Mouse (Mus musculus): ENCODE measurements at regions not wholly inside any gene's neighbourhood (a gene's known extent, or its start where the extent isn't known, plus 50 kb on each side); places are given as distances from the start of the nearest gene placed in this dataset.

- DNase-seq (ENCODE audit: low read depth): no peak
These were observed 53.4 kb downstream of the Gm47996 start for GRCm38 (mm10) chr1:151263372-151263771.

DNA sequence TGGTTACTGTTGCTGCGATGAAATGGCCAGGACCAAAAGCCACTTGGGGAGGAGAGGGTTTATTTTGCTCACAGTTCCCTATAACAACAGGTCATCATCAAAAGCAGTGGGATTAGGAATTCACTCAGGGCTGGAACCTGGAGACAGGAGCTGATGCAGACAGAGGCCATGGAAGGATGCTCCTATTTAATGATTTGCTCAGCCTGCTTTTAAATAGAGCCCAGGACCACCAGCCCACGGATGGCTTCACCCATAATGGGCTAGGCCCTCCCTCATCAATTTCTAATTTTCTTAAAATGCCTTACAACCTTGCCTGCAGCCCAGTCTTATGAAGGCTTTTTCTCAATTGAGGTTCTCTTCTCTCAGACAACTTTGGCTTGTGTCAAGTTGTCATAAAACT is 53.9 kb downstream of the Gm47996 start:
- no peak for DNase-seq (ENCODE audit: low read depth)

DNA sequence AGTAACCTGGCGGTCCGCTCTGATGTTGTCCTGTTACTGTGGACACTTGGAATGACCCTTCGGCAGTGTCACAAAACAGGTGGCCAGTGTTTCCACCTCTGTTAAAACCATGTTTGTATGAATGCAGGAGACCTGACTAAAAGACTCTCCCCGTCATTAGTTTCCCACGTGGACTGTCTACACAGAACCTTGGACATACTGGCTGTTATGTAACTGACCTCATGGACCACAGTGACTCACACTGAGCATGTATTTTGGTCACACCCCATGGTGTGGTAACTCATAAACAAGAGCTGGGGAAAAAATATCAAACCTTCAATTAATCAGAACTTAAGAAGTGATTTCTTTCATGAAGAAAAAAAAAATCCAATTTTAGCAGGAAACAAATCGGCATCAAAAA is 54.9 kb downstream of the Gm47996 start:
- peak; percentile 9 for DNase-seq (ENCODE audit: low read depth)

GRCm38 (mm10) chr1:151265590-151265989 is 55.7 kb downstream of the Gm47996 start:
- DNase-seq (ENCODE audit: low read depth): no peak

DNA sequence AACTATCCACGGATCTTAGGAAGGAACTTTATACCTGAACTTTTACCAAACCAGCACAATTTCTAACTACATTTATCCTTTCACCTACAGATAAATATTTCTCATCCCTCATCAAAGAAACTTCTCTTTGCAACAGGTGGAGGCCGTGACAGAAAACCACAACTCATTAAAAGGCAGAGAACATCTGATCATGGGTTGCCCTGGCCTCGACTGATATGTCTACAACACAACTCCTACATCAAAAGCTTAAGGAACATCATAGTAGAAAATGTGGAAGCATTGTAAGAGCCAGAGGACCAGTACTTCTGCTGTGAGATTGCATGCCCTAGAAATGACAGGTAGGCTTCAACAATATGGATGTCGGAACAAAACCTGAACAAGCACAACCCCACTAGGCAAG is 56.8 kb downstream of the Gm47996 start:
- DNase-seq (ENCODE audit: low read depth): no peak

GRCm38 (mm10) chr1:151270691-151271090 is 60.8 kb downstream of the Gm47996 start:
- no peak for DNase-seq (ENCODE audit: low read depth)

DNA sequence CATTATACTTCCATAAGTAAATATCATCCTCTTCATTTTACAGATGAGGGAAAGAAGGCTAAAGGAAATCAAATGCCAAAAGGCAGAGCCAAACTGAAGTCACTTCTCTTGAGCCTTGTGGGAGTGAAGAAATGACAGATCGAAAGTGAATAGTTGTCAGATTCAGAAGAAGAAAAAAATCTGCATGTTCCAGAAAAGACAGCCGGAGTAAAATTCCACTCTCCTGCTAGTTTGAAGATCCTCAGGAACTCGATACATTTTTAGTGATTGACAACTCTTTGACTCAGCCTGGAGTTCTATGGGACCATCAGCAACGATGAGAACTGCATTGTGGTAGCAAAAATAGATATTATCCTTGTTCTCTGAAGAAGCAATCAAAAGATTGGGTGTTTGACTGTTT is 64.4 kb downstream of the Gm47996 start:
- DNase-seq (ENCODE audit: low read depth): no peak

DNA sequence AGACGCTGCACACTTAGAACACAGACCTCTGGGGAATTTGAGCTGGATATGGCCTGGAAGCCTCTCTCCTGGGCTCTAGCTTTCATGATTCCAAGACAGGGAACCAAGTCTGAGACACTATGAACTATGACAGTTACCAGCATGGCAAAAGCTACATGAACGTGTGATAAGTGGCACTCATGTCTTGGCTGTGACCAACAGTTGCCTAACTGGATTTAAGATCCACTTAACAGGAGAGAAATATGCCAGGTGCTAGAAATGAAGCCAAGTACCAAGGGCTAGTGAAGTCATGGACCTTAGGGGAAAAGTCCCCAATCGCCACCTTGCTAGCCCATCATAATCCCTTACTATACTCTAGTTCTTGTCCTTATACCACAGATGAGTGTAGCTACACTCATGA is 65.7 kb downstream of the Gm47996 start:
- DNase-seq (ENCODE audit: low read depth): no peak

DNA sequence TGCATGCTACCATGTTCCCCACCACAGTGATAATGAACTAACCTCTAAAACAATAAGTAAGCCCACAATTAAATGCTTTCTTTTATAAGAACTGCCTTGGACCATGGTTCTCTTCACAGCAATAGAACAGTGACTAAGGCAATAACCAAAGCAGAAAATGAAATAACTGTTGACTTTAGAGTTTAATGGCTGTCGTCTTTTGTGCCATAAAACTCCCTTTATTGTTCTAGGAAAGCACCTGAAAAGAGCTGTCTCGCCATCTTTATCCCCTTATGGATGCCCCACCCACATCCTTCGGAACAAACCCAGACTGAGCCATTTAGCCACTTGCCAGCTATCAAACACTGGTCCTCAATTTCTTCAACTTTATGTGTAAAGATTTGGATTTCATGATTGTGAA is 64.3 kb upstream of the Ivns1abp start:
- DNase-seq (ENCODE audit: low read depth): no peak

- no peak for DNase-seq (ENCODE audit: low read depth)
These were observed 59.2 kb upstream of the Ivns1abp start for GRCm38 (mm10) chr1:151285045-151285444.

DNA sequence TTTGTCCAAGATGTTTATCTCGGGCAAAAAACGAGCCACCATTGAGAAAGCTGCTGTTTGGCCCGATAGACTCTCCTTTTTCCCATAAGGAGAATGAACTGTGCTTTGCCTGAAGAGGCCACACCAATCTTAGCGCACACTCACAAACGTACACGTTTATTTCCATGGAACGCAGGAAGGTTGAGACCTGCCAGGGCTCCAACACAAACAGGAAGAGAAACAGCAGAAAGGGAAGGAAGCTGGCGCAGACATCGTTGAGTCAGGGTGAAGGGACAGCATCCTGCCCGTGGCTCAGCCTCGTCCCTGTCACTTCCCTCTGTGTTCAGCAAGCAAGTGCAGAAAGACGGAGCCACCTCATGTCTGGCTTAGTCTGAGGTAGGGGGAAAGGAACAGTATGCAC is 56.8 kb upstream of the Ivns1abp start:
- no peak for DNase-seq (ENCODE audit: low read depth)

- DNase-seq (ENCODE audit: low read depth): no peak
These were observed 55.2 kb upstream of the Ivns1abp start for GRCm38 (mm10) chr1:151289061-151289460.

GRCm38 (mm10) chr1:151289493-151290258 is 54.6 kb upstream of the Ivns1abp start:
- DNase-seq (ENCODE audit: low read depth): peak; percentile 34

DNA sequence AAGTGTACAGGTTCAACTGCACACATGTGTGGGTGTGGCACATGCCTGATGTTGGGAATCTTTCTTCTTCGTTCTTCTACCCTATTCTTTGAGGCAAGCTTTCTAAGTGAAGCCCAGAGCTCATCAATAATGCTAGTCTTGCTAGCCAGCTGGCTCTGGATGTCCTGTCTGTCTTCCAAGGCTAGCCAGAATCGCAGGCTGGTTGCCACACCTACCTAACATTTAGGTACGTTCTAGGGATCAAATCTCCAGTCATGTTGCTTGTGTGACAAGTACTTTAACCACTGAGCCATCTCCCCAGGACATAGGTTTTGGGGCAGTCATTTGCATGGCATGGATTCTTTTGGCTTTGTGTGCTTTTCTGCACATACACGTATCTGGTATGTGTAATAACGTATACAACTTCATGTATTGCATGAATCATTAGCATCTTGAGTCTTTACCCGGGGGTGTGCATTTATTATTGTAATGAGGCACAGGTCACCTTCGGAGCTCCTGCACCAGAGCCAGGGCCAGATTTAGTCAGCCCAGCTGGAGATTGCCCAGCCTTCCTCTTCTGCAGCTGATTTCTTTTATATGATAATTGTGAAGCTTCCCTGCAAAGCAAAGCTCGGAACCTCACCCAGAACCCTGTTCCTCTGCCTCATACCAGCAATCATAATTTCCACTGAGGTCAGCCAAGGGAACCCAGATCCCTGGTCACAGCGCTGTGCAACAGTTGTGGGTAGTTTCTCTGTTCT is 50.8 kb upstream of the Ivns1abp start:
- no peak for DNase-seq (ENCODE audit: low read depth)
